Mouse (Mus musculus): ENCODE results near the gene Myod1.

DNA sequence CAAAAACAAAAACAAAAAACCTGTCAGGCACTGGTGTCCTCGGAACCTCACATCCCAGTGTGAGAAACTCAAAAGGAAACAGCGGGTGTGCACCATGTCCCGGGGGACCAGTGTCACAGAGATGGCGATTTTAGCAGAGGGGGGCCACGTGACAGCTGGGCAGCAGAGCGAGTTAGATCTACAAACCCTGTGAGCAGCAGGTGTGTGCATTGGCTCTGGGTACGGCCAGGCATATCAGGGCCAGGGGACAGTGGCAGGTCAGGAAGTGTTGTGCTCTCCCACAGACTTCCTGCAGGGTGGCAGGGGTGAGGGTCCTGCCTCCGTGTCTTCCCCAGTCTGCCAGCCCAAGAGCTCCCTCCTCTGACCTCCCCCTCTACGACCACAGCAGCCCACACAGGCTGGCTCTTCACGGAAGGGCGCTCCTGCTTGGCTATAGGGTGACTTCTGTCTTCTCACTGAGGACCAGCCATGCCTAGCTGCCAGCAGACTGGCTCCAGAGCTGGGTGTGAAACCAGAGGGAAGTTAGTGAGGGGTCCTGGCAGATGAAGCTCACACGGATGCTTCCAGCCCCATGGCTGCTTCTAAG, 33.0 kb downstream of the Myod1 start:
- TF ChIP-seq POLR2A (IDR thresholded peaks at IDR 0.05; ENCODE audit: control insufficient read depth, extremely low read depth, insufficient read depth, low read length, poor library complexity) = no peak
- no peak for TF ChIP-seq CTCF (IDR thresholded peaks at IDR 0.05; ENCODE audit: borderline replicate concordance, control insufficient read depth, extremely low read depth, insufficient read depth, low read length, poor library complexity)
